Mouse (Mus musculus) retina, adult 2 months (tissue): ENCODE data around the gene Sdf4.

ENCODE experiments used
- DNase-seq: peaks from one replicate; pipeline ENCODE4 v3.0.0-alpha.2; 2012; ENCODE audit warnings: low read depth, low spot score

Gene Sdf4

GRCm38 (mm10) chr4:156055173-156055572 lies 62.5 kb downstream of the Sdf4 start:
- DNase-seq: no peak

DNA sequence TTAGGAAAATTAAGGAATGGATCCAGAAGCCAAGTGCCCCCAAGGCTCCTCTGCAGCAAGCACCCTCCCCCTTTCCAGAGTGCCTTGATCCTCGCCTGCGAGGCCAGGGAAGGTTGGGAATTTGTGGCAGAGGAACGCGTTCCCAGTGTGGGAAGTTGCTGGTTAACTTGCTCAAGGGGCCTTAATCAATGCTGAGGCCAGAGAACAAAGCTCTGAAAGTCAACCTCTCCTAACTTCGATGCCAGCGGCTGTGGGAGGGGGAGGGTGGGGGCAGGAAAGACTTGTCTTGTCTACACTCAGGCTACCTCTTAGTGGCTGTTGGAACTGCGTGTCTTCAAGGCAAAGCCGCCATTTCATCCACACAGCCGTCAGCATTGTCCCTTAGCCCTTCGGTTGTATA lies 65.0 kb downstream of the Sdf4 start:
- DNase-seq: no peak

DNA sequence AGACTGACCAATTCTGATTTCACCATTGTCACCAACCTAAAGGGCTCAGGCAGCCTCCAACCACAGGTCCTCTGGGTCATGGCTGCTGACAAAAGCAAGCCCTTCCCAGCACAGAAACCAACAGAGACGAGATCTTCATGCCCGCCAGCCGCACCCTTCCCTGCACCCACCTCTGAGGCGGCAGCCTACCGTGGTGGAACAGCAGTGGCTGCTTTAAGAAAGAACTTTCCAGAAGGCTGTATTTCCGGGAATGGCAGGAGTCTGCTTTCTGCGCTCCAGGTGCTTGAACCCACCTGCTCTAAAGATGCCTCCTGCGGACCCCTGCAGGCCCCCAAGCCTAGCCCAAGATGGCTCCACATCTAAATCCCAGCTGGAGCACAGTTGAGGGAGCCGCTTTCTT lies 66.2 kb downstream of the Sdf4 start:
- no peak for DNase-seq

DNA sequence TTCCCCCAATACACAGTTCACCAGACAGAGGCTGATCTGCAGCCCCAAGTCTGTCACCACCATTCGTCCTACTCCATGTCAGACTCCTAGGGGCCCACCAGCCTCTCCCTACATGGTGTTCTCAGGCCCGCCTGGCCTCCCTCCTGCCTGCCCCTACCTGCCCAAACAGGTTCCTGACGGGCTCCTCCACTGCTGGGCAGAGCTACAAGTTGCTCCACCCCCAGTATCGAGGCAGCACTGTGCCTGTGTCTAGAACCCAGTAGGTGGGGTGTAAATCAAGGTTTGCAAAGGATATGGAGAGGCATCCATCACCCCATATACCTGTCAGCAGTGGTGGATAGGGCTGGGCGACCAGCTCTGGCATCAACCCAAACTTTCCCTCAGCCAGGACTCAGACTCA lies 66.6 kb downstream of the Sdf4 start, which contains the start of gene Ttll10:
Gene Ttll10, minus strand, starts transcription at position 154 of the 400 bp plus-strand sequence.
- DNase-seq: no peak

GRCm38 (mm10) chr4:156059713-156060112 lies 67.0 kb downstream of the Sdf4 start:
- DNase-seq: no peak
